8 mouse cellular contexts compared by ENCODE assay signal in the genomic region with DNA sequence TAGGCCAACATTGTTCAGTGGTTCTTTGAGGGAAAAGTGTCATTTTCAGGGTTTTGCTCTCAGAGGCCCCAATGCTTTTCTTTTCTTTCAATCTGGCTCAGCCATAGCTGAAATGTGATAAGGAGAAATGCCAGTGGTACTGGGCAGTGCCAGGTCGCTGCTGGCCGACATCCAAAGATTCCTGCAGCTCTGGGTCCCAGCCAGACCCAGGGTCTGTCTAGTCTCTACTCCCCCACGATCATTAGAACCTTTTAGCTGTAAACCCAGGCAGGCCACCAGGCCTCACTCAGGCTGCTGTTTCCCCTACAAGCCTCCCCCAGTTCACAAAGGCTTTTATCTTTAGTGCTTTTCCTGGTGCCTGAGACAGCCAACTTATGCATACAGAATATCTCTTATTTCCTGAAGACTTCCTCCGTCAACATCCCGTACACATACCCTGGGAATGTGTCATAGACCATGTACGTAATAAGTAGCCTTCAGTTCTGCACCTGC. TPM values are rescaled to one million over a fixed set of nuclear protein-coding genes. Genes with fewer than 3 reads are reported as not detected.
DNase-seq lines count a peak whose midpoint lies in the region; ATAC-seq and TF ChIP-seq lines count a peak whose summit lies in the region.

No protein-coding gene starts in this region.

- peaks cover 12% of the 10 kb centered on the region for H3K36me3 ChIP-seq in liver, embryonic 13.5 days

- WGBS in liver, embryonic 13.5 days (ENCODE audit: insufficient replicate concordance), result 58% methylated on average over 6 of the region's 6 CpGs

- H3K9me3 ChIP-seq in liver, embryonic 13.5 days (replicated peaks), result no peaks in the 10 kb centered on the region

- H3K4me2 ChIP-seq in liver, embryonic 13.5 days, result no peak overlapping the region

- intact Hi-C loops in gastrocnemius, adult 2 months (cut with DNase I), result loop anchor here (5.0 kb wide), 1 partner anchor 34 kb away; no protein-coding TSS in a partner anchor
- intact Hi-C loops in heart, postnatal 25 days (cut with DNase I), result no loop called here
- intact Hi-C loops in left cerebral cortex, postnatal 14 days (cut with DNase I), result no loop called here

- ATAC-seq in liver, embryonic 13.5 days (ENCODE audit: low read depth), result no peak

- peak overlapping the region; percentile 46 for H3K27ac ChIP-seq in gastrocnemius, adult 2 months
- H3K27ac ChIP-seq in liver, embryonic 13.5 days, result peak overlapping the region; percentile 40; the same call in 1 of the 2 replicates

- TF ChIP-seq CTCF in gastrocnemius, adult 2 months (IDR thresholded peaks at IDR 0.05), result no peak

- no peak overlapping the region for H3K9ac ChIP-seq in liver, embryonic 13.5 days

- peaks cover 54% of the 10 kb centered on the region for H3K4me1 ChIP-seq in liver, embryonic 13.5 days (replicated peaks)

- H3K27me3 ChIP-seq in liver, embryonic 13.5 days, result no peaks in the 10 kb centered on the region

- DNase-seq in gastrocnemius, adult 2 months, result peak; percentile 51
- no peak for DNase-seq in gastrocnemius, adult 18-20 months (ENCODE audit: low spot score)
- DNase-seq in 416B (ENCODE audit: low read depth), result peak; percentile 46
- peak; percentile 96 for DNase-seq in cerebellum, postnatal 14 days
- peak; percentile 22 for DNase-seq in heart, postnatal 25 days (ENCODE audit: low spot score)
- DNase-seq in liver, embryonic 13.5 days, result no peak
- no peak for DNase-seq in thymus, adult 18-20 months
- DNase-seq in left cerebral cortex, postnatal 14 days (ENCODE audit: low spot score in 2 of 2), result no peak

- H3K4me3 ChIP-seq in gastrocnemius, adult 2 months, result no peak overlapping the region
- no peak overlapping the region for H3K4me3 ChIP-seq in liver, embryonic 13.5 days (replicated peaks)

RNA-seq across cellular contexts. Expression of gene C1qtnf9, which starts 26.4 kb away (rescaled TPM):
- 10 to 100 TPM; 18.0 to 20.4 TPM for total RNA-seq in gastrocnemius, adult 2 months (2021)
- 10 to 100 TPM; 15.1 to 15.7 TPM for total RNA-seq in gastrocnemius, adult 18-20 months (2021)
- total RNA-seq in heart, postnatal 25 days (2021), result 10 to 100 TPM; 43.1 to 50.6 TPM
- 0.13 and 0.16 TPM in 2 replicates for polyA plus RNA-seq in liver, embryonic 13.5 days (2015; fragmentation: Nextera tagmentation; extraction: Ambion mirVana)
- under 1 TPM in 1 of 2 experiments, not detected in 1; 0.24 TPM for total RNA-seq in left cerebral cortex, postnatal 14 days (2021)

RNA-seq across cellular contexts. Expression of gene Mipep, which starts 42.8 kb away (rescaled TPM):
- 10 to 100 TPM; 32.7 to 38.3 TPM for total RNA-seq in gastrocnemius, adult 2 months (2021)
- total RNA-seq in gastrocnemius, adult 18-20 months (2021), result 10 to 100 TPM; 35.0 to 36.0 TPM
- 10 to 100 TPM; 53.9 to 58.4 TPM for total RNA-seq in heart, postnatal 25 days (2021)
- 13.5 and 16.3 TPM in 2 replicates for polyA plus RNA-seq in liver, embryonic 13.5 days (2015; fragmentation: Nextera tagmentation; extraction: Ambion mirVana)
- total RNA-seq in left cerebral cortex, postnatal 14 days (2021), result 10 to 100 TPM; 23.7 to 24.9 TPM

Comparison
In these comparisons a context has a peak if more than half of its experiments do, and no peak if none do; other contexts are left out.
1. DNase-seq: peak in gastrocnemius, adult 2 months (single experiment), 416B (single experiment), cerebellum, postnatal 14 days (2 of 2) and heart, postnatal 25 days (single experiment); none in gastrocnemius, adult 18-20 months (single experiment), liver, embryonic 13.5 days (single experiment), thymus, adult 18-20 months (0 of 2) and left cerebral cortex, postnatal 14 days (0 of 2).
2. RNA of gene C1qtnf9, which starts 26.4 kb away (total RNA-seq): 43.1 to 50.6 TPM in heart, postnatal 25 days, 18.0 to 20.4 TPM in gastrocnemius, adult 2 months and 15.1 to 15.7 TPM in gastrocnemius, adult 18-20 months; 0.24 TPM in left cerebral cortex, postnatal 14 days; every median in the first group is over 10 times any median in the second.